Mouse (Mus musculus) lung, postnatal 14 days (tissue): ENCODE data around the gene Trpm3.
"Not testable (repeated sequence)": the region's sequence is repeated elsewhere in the genome, so short reads cannot be mapped to it uniquely, and the experiment has no call there.

ENCODE experiments used
- DNase-seq: peaks from one replicate; pipeline ENCODE4 v3.0.0; 2021

The Trpm3 gene

DNA sequence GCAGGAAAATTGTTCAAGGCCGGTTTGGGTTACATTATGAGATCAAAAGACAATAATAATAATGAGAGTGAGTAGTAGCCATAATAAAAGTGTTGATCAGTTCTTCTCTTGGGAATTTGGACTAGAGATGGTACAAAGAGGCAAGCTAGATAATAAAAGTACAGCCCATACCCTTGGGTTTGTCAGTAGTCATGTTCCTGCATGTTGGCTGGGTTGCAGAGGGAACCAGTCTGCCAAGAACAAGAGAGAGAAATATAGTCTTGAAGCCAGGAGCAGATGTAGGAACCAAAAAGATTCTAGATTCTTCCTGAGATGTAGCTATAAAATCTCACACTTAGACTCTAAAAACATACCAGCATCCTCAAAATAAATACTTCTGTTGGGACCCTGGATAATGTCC, 861.4 kb downstream of the Trpm3 start:
- DNase-seq, result no peak

DNA sequence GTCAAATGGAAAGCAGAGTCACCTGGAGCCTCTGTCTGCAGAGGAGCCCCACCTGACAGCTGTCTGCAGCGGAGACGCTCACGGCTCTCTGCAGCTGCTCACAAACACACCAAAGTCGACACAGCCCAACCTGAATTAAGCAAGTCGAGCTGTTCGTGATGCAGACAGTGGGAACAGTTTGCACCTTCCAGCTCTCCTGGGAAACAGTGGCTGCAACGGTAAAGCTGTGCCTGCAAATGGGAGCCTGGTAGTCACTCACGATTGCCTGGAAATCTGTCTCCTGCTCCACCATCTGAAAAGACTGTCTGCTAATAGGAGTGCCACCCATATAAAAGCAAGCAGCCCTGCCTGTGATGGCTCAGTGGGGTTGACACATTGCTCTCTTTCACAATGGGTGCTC, 865.0 kb downstream of the Trpm3 start:
- no peak for DNase-seq

DNA sequence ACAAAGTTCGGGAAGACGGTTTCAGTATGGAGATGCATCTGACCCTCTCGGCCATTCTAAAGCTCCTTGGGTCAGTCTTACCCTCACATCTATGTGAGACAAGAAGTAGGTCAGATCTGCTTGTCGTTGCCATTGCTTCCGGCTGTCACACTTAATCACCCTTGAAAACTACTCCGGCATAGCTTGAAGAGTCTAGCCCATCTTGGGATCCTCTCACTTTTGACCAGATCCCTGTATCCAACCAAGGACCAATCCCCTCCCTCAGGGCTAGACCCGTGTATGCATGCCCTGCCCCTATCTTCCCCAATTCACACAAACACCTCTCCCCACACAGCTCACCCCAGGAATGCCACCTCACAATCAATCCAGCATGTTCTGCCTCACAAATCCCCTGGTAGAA, 867.0 kb downstream of the Trpm3 start:
- DNase-seq, result no peak

DNA sequence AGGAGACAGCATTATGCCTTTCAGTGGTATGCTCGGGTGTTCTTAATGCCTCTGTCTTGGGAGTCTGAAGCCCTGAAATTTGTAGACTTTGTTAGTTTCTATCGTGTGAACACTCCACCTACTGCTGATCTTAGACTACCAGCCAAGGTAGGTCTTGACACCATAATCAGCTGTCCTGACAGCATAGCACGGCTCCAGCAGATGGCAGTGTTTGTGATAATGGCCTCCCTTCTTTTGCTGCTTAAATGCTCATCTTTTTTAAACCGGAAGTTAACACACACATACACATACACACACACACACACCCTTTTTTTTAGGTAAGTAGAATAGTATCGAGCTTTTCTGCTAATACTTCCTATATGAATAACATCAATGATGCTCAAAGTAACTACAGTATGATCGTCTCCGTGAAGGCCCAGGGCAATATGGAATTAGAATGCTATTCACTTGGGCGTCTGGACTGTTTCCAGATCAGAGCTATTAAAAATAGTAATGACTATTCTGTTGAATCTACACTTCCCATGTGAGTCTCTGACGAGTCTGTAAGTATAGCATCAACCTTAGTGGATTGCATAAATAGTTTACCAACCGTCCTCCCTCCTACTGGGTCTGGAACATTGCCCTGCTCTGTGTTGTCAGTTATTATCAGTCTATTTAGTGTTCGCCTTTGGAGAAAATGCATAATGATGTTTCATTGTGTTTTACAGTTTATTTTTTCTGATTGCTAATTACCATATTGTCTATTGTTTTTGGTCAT, 867.8 kb downstream of the Trpm3 start:
- DNase-seq, result peak; percentile 64

DNA sequence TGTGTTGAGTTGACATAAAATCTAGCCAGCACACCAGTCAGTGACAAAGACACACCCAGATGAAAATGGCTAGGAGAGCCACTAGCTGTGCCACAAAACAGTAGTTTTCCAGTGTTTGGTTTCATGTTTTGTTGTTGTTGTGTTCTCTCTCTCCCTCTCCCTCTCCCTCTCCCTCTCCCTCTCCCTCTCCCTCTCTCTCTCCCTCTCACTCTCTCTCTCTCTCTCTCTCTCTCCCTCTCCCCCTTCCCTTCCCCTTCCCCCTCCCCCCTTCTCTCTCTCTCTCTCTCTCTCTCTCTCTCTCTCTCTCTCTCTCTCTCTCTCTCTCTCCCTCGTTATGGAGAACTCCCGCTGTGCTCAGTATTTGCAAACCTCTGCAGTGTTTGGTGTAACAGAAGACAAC, 874.8 kb downstream of the Trpm3 start:
- no peak for DNase-seq

DNA sequence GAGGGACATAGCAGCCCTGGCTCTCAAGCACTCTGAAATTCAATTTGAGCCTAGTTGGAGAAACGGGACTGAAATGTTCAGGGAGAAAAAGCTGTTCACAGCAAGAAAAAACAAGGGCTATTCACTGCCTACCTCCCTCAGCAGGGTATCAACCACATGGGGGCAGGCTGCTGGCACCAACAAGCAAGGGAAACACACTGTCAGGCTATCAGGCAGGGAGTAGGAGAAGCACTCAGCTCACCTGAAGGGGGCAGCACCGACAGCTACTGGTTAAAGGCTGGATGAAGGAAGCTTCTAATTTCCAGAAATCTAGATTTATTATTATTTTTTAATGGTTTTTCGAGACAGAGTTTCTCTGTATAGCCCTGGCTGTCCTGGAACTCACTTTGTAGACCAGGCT, 876.7 kb downstream of the Trpm3 start:
- peak; percentile 64 for DNase-seq

DNA sequence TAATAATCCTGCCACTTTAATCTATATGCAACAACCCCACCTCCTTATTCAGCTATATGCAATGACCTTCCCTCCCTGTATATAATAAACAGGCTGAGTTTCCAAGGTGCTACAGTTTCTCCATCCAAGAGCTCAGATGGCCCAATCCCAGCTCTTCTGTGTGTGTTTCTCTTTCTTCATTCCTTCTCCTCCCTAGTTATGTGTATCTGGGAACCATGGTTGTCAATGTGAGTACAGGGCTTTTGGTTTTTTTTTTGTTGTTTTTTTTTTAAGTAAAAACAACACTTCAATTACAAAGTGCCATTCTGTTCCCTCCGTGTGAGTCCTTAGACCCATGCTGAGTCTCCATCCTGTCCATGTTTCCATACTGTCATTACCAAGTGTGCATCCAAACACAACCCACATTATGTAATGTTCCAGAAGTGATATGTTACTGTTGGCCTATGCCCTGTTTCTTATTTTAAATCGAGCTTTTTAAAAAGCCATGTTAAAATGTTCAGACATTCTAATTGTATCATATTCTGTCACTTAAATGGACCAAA, 879.4 kb downstream of the Trpm3 start:
- no peak for DNase-seq

DNA sequence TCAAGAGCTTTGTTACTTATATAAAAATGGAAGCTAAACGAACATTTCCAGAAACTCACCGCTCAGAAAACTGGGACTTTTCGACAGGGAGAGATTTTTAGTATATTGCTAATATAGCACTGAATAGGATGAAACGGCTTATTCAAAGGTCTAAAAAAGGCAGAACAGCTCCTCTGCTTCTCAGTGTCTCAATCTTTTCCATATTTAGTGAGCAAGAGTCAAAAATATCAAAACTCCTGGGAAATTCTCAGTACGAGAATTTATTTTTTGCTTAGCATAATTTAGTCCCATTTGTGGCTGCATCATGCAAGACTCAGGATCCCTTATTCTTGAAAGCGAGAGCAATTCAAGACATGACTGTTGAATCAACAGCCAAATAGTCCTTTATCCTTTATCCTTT, 884.1 kb downstream of the Trpm3 start:
- no peak for DNase-seq

DNA sequence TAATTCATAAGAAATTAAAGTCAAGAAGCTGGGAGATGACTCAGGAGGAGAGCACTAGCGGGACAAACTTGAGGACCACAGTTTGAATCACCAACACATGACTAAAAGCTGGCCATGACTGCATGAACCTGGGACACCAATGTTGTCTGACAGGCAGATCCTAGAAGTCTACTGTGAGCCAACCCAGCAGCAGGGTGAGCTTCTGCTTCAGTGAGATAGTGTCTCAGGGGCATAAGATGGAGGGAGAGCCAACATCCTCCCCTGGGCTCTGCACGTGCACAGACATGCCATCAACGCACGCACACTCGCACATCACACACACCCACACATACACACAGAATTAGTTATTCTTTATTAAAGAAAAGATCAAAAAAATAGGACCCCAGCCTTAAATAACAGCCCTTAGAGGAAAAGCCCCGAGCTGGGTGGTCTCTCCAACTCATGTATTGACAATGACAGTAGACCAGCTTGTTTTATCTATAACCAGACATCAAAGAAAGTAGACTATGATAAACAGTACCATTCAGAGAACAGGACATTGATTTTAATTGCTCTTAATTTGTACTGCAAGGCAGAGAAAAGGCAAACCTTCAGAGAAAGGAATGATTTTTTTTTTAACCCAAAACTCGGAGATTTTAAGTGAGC, 884.6 kb downstream of the Trpm3 start:
- DNase-seq, result no peak

DNA sequence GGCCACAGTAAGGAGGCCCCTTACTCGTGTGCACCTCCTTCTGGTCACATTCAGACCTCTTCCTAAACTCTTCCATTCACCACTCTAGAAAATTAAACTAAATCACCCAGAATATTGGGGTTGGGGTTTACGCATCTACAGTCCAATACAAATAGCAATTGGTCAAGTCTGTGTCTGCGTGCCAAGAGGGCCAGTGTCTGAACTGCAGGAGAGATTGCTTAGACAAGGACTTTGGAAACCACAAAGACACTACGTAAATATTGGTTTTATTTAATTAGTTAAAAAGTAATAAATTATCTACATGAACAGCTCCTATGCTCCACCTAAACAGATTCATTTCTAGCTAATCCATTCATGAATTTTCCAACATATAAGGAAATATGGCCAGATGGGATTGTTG, 886.0 kb downstream of the Trpm3 start:
- DNase-seq, result no peak

DNA sequence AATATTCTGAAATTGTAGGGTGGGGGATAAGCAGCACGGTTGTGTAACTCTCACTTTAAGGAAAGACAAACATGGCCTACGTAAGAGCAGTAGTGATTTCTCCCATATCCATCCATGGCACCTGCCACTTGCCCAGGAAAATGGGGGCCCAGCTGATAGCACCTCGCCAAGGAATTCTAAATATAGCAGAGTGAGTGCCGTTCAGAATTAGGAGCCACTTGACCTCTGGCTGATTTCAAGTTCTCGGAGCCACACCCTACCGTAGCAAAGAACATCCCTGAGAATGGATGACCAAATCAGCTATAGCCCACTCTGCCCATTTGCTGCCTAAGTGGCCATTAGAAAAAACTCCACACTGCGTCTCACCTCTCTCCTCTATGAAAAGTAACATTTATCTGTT, 887.6 kb downstream of the Trpm3 start:
- no peak for DNase-seq

DNA sequence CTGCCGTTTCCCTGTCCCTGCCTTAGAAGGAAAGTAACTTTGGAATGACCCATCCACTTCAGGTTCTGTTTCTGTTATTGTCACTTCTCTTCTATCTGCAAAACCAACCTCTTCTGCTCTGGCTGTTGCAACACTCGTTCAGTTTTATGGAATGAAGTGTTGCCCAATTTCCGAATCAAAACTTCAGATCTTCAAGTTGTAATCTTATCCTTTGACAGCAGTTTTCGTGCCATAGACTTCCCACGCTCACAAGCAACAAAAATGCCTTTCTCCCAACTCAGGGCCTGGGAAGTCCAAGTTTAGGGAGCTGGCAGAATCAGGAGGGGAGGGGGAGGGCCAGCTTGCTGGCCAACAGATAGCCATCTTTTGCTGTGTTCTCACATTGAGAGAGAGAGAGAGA, 889.4 kb downstream of the Trpm3 start:
- peak; percentile 42 for DNase-seq

DNA sequence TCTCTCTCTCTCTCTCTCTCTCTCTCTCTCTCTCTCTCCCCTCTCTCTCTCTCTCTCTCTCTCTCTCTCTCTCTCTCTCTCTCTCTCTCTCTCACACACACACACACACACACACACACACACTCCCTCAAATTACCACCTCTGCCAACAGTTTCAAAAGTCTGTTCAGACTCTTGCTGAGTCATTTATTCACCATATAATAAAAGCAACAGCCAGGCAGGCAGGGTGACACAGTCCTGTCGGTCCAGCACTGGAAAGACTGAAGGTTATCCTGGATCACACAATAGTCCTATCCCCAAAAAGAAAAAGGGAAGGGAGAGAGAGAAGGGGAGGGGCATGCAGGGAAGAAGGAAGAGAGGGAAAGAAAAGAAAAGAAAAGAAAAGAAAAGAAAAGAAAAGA, 894.5 kb downstream of the Trpm3 start:
- DNase-seq, result not testable (repeated sequence)

DNA sequence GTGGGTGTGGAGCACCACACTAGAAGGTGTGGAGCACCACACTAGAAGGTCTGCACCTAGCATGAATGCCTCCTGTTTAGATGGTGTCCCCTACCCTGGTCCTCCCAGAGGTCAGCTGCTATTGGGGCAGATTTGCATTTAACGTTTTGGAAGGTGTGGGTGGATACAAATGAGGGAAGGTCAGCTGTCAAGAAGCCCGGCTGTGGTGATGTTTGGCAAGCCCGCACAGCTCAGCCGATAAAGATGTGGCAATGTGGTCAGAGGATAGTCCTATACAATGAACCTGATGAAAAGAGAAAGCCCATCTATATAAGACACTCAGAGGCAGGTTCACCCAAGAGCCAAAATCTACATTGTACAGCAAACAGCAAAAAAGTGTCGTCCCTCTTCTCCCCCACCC, 895.3 kb downstream of the Trpm3 start:
- DNase-seq, result no peak

DNA sequence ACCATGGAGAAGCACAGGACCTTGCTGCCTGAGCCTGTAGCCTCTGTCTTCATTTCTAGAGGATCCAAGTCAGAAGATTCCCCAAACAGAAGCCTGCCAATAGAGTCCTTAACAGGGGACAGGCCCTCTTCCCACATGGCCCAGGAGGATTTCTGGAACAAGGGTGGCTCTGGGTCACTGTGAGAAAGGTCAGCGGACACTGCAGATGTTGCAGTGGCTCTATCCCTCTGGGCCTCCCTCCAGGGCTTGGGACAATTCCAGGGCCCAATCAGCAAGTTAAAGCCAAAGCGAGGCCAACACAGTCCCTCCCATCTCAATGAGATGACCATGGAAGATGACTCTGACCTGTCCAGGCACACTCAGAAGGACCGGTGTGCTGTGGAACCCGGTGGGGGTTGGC, 896.1 kb downstream of the Trpm3 start:
- DNase-seq, result peak; percentile 74

DNA sequence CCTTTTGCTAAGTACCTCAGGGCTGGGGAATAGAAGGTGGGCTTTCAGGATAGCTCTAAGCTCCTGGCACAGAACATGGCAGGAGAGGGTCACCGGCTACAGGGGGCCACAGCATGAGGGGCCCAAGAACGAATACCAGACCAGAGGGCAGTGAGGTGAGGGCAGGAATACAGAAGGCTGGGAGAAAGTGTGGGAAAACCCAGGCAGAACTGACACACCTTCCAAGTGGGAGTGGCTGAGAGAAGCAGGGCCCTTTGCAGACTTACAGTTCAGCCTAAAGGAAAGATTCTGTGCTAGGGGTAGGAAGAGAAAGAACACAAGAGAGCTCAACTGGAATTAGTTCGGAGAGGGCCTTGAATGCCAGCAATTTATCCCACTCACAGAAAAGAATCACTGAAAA, 896.9 kb downstream of the Trpm3 start:
- DNase-seq, result no peak

DNA sequence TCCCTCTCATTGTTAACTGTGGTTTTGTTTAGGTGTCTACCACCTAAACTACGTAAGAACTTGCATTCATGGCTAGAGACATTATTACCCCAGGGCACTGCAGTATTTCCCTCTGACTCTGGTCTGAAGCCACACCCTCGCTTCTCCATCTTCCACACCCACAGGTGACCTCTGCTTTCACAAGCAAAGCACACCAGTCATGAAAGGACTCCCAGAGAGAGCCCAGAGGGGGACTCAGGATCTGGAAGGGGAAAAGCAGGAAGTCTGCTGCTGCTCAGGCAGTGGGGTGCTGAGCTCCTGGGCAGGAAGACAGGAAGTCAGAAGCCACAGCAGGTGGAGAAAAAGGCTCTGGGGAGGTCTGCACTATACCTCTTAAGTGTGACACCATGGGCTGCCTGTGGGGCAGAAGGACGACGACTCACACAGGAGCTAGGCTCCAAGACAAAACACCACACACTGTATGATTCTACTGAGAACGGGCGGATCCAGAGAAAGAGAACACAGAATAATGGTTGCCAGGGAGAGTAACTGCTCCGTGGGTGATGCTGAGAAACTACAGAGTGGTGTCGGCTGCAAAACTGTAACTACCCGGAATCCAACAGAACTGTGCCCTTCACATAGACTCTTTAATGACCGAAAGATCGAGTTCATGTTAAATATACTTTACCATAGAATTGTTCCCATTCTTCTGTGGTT, 898.1 kb downstream of the Trpm3 start:
- no peak for DNase-seq

DNA sequence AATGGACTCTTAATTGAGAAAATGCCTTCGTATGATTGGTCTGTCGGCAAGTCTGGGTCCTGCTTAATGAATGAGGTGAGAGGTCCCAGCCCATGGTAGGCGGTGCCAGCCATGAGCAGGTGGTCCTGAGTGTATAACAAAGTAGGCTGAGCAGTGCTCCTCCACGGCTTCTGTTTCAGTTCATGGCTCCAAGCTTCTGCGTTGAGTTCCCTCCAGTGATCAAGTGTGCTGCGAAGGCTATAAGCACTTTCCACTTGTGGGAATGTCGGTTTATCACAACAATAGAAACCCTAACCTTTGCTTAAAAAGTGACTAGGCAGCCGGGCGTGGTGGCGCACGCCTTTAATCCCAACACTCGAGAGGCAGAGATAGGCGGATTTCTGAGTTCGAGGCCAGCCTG, 898.7 kb downstream of the Trpm3 start:
- DNase-seq, result no peak

DNA sequence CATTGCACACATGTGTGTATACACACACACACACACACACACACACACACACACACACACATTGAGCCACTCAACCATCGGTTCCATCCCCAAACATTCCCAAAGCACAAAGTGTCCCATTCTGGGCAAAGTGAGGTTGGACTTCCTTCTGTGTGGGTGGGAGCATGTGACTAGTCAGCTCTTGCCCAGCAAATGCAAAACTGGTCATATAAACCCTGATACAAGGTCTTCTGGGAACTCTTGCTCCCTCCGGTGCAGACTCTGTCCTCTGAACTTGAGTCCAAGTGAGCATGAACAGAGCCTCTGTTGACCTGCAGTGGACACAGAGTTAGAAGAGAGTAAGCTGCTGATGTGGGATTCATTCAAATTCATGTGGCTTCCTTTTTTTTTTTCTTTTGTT, 899.5 kb downstream of the Trpm3 start:
- DNase-seq, result no peak

DNA sequence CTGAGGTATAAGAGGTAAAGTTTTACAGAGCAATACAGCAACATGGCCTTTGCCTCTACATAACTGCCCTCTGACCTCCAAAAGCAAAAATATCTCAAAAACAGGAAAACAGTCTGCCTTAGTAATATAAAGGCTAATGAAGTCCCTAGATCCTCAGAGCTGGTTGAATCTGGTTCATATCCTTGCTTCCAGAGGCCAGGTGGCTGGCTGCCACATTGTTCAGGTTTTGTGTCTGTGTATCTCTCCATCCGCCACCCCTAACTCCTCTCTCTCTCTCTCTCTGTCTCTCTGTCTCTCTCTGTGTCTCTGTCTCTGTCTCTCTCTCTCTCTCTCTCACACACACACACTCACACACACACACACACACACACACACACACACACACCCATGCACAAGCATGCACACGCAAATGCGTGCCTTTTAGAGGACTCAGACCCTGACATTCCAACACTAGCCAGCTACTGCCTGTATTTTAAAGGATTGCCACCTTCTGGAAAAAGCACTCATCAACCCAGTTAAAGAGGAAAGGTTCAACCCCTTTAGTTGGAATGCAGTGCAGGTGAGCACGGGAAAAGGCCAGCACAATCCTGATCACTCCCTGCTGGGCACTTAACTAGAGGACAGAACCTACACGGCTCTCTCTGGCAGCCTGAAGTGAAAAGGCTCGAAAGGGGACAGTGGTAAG, 902.8 kb downstream of the Trpm3 start:
- DNase-seq, result no peak

DNA sequence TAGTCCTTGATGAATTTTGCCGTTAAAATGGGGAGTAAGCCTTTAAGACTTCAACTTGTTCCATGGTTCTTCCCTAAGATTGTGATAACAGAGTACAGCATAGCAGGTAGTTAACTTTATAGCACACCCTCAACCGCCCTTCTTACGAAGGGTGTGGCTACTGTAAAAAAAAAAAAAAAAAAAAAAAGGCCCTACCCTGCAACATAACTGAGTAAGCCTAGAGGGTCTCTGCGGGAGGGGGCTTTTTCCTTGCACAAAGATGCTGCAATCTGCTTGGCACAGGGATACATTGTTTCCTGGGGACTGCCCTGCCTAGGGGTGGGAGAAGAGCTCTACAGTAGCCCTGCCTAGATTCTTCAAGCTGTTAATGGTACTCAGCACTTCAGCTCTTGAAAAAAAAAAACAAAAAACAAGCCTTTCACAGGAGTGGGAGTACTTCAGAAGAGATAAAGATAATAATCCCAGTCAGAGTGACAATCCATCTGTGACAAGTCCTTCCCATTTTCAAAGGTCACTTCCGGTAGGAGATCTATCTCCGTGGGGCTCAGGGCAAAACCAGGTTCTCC, 903.4 kb downstream of the Trpm3 start:
- no peak for DNase-seq

DNA sequence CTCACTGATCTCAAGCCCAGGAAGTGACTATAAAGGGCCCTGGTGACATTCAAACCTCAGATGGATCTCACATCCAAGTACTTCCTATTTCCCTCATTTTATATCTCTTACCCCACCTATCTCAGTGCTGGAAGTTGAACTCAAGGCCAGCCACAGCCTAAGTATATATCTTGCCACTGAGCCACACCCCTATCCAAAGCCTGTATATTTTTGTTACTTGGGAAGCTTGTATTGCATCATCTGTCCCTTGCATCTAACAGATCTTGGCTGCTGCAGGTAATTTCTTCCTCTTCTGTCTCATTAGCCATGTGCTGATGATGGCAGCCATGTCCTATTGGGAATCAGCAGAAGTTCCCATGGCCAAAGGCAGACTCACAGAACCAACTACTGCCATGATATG, 904.9 kb downstream of the Trpm3 start:
- DNase-seq, result no peak
